Mouse (Mus musculus): ENCODE measurements around the gene Sord. TPM values are rescaled to one million over a fixed set of nuclear protein-coding genes. Genes with fewer than 3 reads are reported as not detected.

Sord gene
- total RNA-seq, 1 experiment = 26.0 TPM

DNA sequence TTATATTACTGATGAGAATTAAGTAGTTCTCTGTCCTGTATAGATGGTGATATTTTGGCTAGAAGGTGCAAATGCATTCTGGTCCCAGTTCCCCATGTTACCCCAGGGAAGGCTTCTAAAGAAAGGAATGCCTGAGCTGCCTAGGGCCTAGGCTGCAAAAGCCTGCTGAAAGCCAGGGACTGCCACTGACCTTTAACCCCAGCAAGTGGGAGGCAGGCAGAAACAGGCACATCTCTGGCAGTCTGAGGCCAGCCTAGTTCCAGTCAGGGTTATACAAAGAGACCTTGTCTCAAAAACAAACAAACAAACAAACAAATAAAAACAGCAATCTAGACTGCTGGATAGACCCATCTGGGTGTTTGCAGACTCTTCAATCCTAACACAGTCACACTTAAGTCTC lies 6.2 kb downstream of the Sord start:
- no peaks in the 10 kb centered on the region for H3K36me3 ChIP-seq (ENCODE audit: control insufficient read depth, insufficient read depth, low read length, poor library complexity, severe bottlenecking)
- no peaks in the 10 kb centered on the region for H3K4me1 ChIP-seq (ENCODE audit: control insufficient read depth in 2 of 2, insufficient read depth in 2 of 2, low read length in 2 of 2, poor library complexity in 1 of 2)
- H3K27ac ChIP-seq (ENCODE audit: insufficient read depth, low read depth, low read length, poor library complexity, severe bottlenecking) = no peak overlapping the region
- no peaks in the 10 kb centered on the region for H3K9me3 ChIP-seq (ENCODE audit: control insufficient read depth, insufficient read depth, low read depth, low read length)
- H3K9ac ChIP-seq (ENCODE audit: insufficient read depth, low read depth, low read length, poor library complexity, severe bottlenecking) = no peak overlapping the region
- no peak overlapping the region for H3K4me3 ChIP-seq (ENCODE audit: insufficient read depth in 1 of 2, low read depth in 1 of 2, low read length in 2 of 2, poor library complexity in 1 of 2, severe bottlenecking in 1 of 2)
- DNase-seq (ENCODE audit: low read depth, low spot score) = no peak
- in situ Hi-C loops (cut with MboI; ENCODE audit: low sequenced_read_pairs in 2 of 2, unreplicated experiment in 2 of 2) = no loop called here
- TF ChIP-seq MAFK (IDR thresholded peaks at IDR 0.05; ENCODE audit: insufficient read depth, low read depth, low read length) = no peak
- no peak for TF ChIP-seq CHD2 (IDR thresholded peaks at IDR 0.05; ENCODE audit: low read depth, low read length)
- no peak for TF ChIP-seq ZNF384 (IDR thresholded peaks at IDR 0.05; ENCODE audit: low read depth, low read length)
- no peak for TF ChIP-seq HCFC1 (IDR thresholded peaks at IDR 0.05; ENCODE audit: borderline replicate concordance, insufficient read depth, low read length)
- TF ChIP-seq ZC3H11A (IDR thresholded peaks at IDR 0.05; ENCODE audit: borderline replicate concordance, low read depth, low read length) = no peak

GRCm38 (mm10) chr2:122241226-122241625 lies 6.7 kb downstream of the Sord start:
- in situ Hi-C loops (cut with MboI; ENCODE audit: low sequenced_read_pairs in 2 of 2, unreplicated experiment in 2 of 2) = no loop called here
- H3K4me1 ChIP-seq (ENCODE audit: control insufficient read depth in 2 of 2, insufficient read depth in 2 of 2, low read length in 2 of 2, poor library complexity in 1 of 2) = no peaks in the 10 kb centered on the region
- no peak overlapping the region for H3K4me3 ChIP-seq (ENCODE audit: insufficient read depth in 1 of 2, low read depth in 1 of 2, low read length in 2 of 2, poor library complexity in 1 of 2, severe bottlenecking in 1 of 2)
- H3K9ac ChIP-seq (ENCODE audit: insufficient read depth, low read depth, low read length, poor library complexity, severe bottlenecking) = no peak overlapping the region
- H3K36me3 ChIP-seq (ENCODE audit: control insufficient read depth, insufficient read depth, low read length, poor library complexity, severe bottlenecking) = no peaks in the 10 kb centered on the region
- TF ChIP-seq HCFC1 (IDR thresholded peaks at IDR 0.05; ENCODE audit: borderline replicate concordance, insufficient read depth, low read length) (no peak), MAFK (IDR thresholded peaks at IDR 0.05; ENCODE audit: insufficient read depth, low read depth, low read length) (no peak), ZC3H11A (IDR thresholded peaks at IDR 0.05; ENCODE audit: borderline replicate concordance, low read depth, low read length) (no peak), CHD2 (IDR thresholded peaks at IDR 0.05; ENCODE audit: low read depth, low read length) (no peak), ZNF384 (IDR thresholded peaks at IDR 0.05; ENCODE audit: low read depth, low read length) (no peak)
- H3K27ac ChIP-seq (ENCODE audit: insufficient read depth, low read depth, low read length, poor library complexity, severe bottlenecking) = no peak overlapping the region
- no peaks in the 10 kb centered on the region for H3K9me3 ChIP-seq (ENCODE audit: control insufficient read depth, insufficient read depth, low read depth, low read length)
- no peak for DNase-seq (ENCODE audit: low read depth, low spot score)

DNA sequence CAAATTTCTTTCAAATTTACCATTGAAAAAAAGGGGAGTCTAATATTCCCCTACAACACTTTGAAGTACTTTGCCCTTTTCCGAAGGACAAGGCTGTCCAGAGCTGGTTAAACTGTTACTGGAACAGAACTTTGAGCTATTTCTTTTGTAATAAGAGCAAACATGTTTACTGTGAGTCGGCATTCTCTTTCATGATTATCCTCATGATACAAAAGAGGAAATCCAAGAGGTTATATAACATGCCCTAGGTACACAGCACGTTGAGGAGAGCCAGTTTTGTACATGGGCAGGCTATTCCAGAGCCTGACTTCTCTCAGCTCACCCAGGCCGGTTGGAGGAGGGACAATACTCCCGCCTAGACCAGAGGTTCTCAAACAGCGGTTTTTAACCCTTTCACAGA lies 7.4 kb downstream of the Sord start:
- Histone ChIP-seq H3K27ac (ENCODE audit: insufficient read depth, low read depth, low read length, poor library complexity, severe bottlenecking) (no peak overlapping the region), H3K4me3 (ENCODE audit: insufficient read depth in 1 of 2, low read depth in 1 of 2, low read length in 2 of 2, poor library complexity in 1 of 2, severe bottlenecking in 1 of 2) (no peak overlapping the region)

DNA sequence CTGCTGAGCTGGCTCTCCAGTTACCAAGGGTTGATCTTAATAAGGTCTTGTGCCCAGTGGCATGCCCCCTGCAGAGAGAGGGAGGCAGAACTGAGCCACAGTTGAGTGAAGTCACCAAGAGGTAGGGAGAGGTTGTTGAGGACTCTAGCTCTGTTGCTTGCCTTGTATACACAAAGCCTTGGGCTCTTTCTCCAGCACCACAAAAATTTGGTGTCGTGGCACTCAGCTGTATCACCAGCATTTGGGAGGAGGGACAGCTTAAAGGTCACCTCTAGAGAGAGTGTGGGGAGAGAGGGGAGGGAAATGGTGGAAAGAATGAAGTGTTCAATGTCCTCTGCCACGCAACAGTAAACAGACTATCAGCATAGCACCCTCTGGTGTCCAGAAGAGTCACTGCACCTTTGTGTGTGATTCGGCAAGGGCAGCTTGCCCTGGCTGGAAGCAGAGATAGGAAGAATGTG lies 9.2 kb downstream of the Sord start:
- H3K36me3 ChIP-seq (ENCODE audit: control insufficient read depth, insufficient read depth, low read length, poor library complexity, severe bottlenecking) = no peaks in the 10 kb centered on the region
- in situ Hi-C loops (cut with MboI; ENCODE audit: low sequenced_read_pairs in 2 of 2, unreplicated experiment in 2 of 2) = no loop called here
- H3K4me1 ChIP-seq (ENCODE audit: control insufficient read depth in 2 of 2, insufficient read depth in 2 of 2, low read length in 2 of 2, poor library complexity in 1 of 2) = no peaks in the 10 kb centered on the region
- H3K4me3 ChIP-seq (ENCODE audit: insufficient read depth in 1 of 2, low read depth in 1 of 2, low read length in 2 of 2, poor library complexity in 1 of 2, severe bottlenecking in 1 of 2) = no peak overlapping the region
- H3K27ac ChIP-seq (ENCODE audit: insufficient read depth, low read depth, low read length, poor library complexity, severe bottlenecking) = no peak overlapping the region
- peak; percentile 65 for DNase-seq (ENCODE audit: low read depth, low spot score)
- TF ChIP-seq ZNF384 (IDR thresholded peaks at IDR 0.05; ENCODE audit: low read depth, low read length) = no peak
- peak; percentile 32; the same call in 1 of the 2 replicates for TF ChIP-seq ZC3H11A (IDR thresholded peaks at IDR 0.05; ENCODE audit: borderline replicate concordance, low read depth, low read length)
- no peak overlapping the region for H3K9ac ChIP-seq (ENCODE audit: insufficient read depth, low read depth, low read length, poor library complexity, severe bottlenecking)
- no peaks in the 10 kb centered on the region for H3K9me3 ChIP-seq (ENCODE audit: control insufficient read depth, insufficient read depth, low read depth, low read length)

More for the DNA sequence above, 7.4 kb downstream of the Sord start:
- in situ Hi-C loops (cut with MboI; ENCODE audit: low sequenced_read_pairs in 2 of 2, unreplicated experiment in 2 of 2) = no loop called here
- no peaks in the 10 kb centered on the region for H3K36me3 ChIP-seq (ENCODE audit: control insufficient read depth, insufficient read depth, low read length, poor library complexity, severe bottlenecking)
- TF ChIP-seq CHD2 (IDR thresholded peaks at IDR 0.05; ENCODE audit: low read depth, low read length) (no peak), HCFC1 (IDR thresholded peaks at IDR 0.05; ENCODE audit: borderline replicate concordance, insufficient read depth, low read length) (no peak), MAFK (IDR thresholded peaks at IDR 0.05; ENCODE audit: insufficient read depth, low read depth, low read length) (no peak), ZNF384 (IDR thresholded peaks at IDR 0.05; ENCODE audit: low read depth, low read length) (no peak), ZC3H11A (IDR thresholded peaks at IDR 0.05; ENCODE audit: borderline replicate concordance, low read depth, low read length) (no peak)
- H3K9me3 ChIP-seq (ENCODE audit: control insufficient read depth, insufficient read depth, low read depth, low read length) = no peaks in the 10 kb centered on the region
- no peak overlapping the region for H3K9ac ChIP-seq (ENCODE audit: insufficient read depth, low read depth, low read length, poor library complexity, severe bottlenecking)
- H3K4me1 ChIP-seq (ENCODE audit: control insufficient read depth in 2 of 2, insufficient read depth in 2 of 2, low read length in 2 of 2, poor library complexity in 1 of 2) = no peaks in the 10 kb centered on the region
- no peak for DNase-seq (ENCODE audit: low read depth, low spot score)

DNA sequence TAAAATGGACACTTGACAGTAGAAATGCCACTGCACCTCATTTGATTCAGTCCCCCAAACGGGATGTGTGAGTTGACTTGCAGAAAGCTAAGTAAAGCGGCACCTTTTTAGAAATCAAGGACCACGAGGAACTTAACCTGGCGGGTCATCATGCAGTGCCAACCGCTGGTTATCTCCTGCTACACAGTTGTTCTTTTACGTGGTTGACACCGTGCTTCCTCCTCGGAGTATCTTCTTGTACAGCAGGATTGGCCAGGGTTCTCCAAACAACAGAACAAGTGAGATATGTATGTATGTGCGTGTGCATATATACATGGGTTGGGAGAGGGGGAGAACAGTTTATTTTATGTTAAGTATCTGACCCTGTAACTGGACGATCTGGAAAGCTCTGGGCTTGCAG lies 13.2 kb downstream of the Sord start:
- Histone ChIP-seq H3K27ac (ENCODE audit: insufficient read depth, low read depth, low read length, poor library complexity, severe bottlenecking) (no peak overlapping the region), H3K36me3 (ENCODE audit: control insufficient read depth, insufficient read depth, low read length, poor library complexity, severe bottlenecking) (no peaks in the 10 kb centered on the region), H3K4me1 (ENCODE audit: control insufficient read depth in 2 of 2, insufficient read depth in 2 of 2, low read length in 2 of 2, poor library complexity in 1 of 2) (no peaks in the 10 kb centered on the region), H3K9ac (ENCODE audit: insufficient read depth, low read depth, low read length, poor library complexity, severe bottlenecking) (no peak overlapping the region), H3K9me3 (ENCODE audit: control insufficient read depth, insufficient read depth, low read depth, low read length) (no peaks in the 10 kb centered on the region), H3K4me3 (ENCODE audit: insufficient read depth in 1 of 2, low read depth in 1 of 2, low read length in 2 of 2, poor library complexity in 1 of 2, severe bottlenecking in 1 of 2) (no peak overlapping the region)
- TF ChIP-seq ZC3H11A (IDR thresholded peaks at IDR 0.05; ENCODE audit: borderline replicate concordance, low read depth, low read length) (no peak), CHD2 (IDR thresholded peaks at IDR 0.05; ENCODE audit: low read depth, low read length) (no peak)
- no peak for DNase-seq (ENCODE audit: low read depth, low spot score)
- in situ Hi-C loops (cut with MboI; ENCODE audit: low sequenced_read_pairs in 2 of 2, unreplicated experiment in 2 of 2) = no loop called here

Data from ES-E14 (cell line).